Mouse (Mus musculus) midbrain, embryonic 12.5 days (tissue): ENCODE measurements around the gene Rcbtb1. TPM values are rescaled to one million over a fixed set of nuclear protein-coding genes. Genes with fewer than 3 reads are reported as not detected.
"Not testable (repeated sequence)": the region's sequence is repeated elsewhere in the genome, so short reads cannot be mapped to it uniquely, and the experiment has no call there.

Source experiments
- ATAC-seq: fragments of 200-750 bp; cut with Nextera tagmentation; 2 replicates; pipeline ENCODE4 v1.8.0; 2017; ENCODE audit warnings: low read depth, moderate TSS enrichment, moderate library complexity; ENCODE audit not compliant: low FRiP score
- H3K27ac ChIP-seq: fragments of 300-500 bp; sonication (generic); replicated peaks from 2 replicates; pipeline ENCODE4 v1.5.1; 2016; ENCODE audit warnings: mild to moderate bottlenecking
- H3K27me3 ChIP-seq: fragments of 300-500 bp; sonication (generic); 2 replicates; pipeline ENCODE4 v1.6.1; 2016; ENCODE audit warnings: mild to moderate bottlenecking
- H3K36me3 ChIP-seq: fragments of 300-500 bp; sonication (generic); 2 replicates; pipeline ENCODE4 v1.6.1; 2016
- H3K4me1 ChIP-seq: fragments of 300-500 bp; sonication (generic); 2 replicates; pipeline ENCODE4 v1.6.1; 2016
- H3K4me2 ChIP-seq: fragments of 300-500 bp; sonication (generic); replicated peaks from 2 replicates; pipeline ENCODE4 v1.6.1; 2016; ENCODE audit warnings: mild to moderate bottlenecking, moderate library complexity
- H3K4me3 ChIP-seq: fragments of 300-500 bp; sonication (generic); 2 replicates; pipeline ENCODE4 v1.5.1; 2016; ENCODE audit warnings: mild to moderate bottlenecking
- H3K9ac ChIP-seq: fragments of 300-500 bp; sonication (generic); replicated peaks from 2 replicates; pipeline ENCODE4 v1.6.1; 2016; ENCODE audit warnings: mild to moderate bottlenecking, moderate library complexity
- H3K9me3 ChIP-seq: fragments of 300-500 bp; sonication (generic); 2 replicates; pipeline ENCODE4 v1.6.1; 2016; ENCODE audit warnings: mild to moderate bottlenecking
- WGBS: fragments of 180-500 bp; shearing (Covaris S2); methylation state at CpG from one replicate; pipeline ENCODE4 v1.1.7; 2016; 5-methylcytosine and 5-hydroxymethylcytosine counted together
- polyA plus RNA-seq: library from polyadenylated mRNA; unstranded; fragments of >200 nt; fragmentation: Nextera tagmentation; extraction: Ambion mirVana; gene quantifications from 2 replicates; pipeline ENCODE4 v1.2.1, GENCODE M21; 2016

Gene Rcbtb1
- polyA plus RNA-seq, 1 experiment from 2014 or later, result 122 TPM

- no peak for ATAC-seq
- H3K36me3 ChIP-seq, result peaks cover 38% of the 10 kb centered on the region
Observed at GRCm38 (mm10) chr14:59209816-59210215, 8.8 kb downstream of the Rcbtb1 start.

GRCm38 (mm10) chr14:59219241-59219640, 18.2 kb downstream of the Rcbtb1 start:
- Histone ChIP-seq H3K27ac (no peak overlapping the region), H3K9me3 (no peaks in the 10 kb centered on the region), H3K36me3 (peaks cover 86% of the 10 kb centered on the region), H3K4me1 (no peaks in the 10 kb centered on the region), H3K27me3 (no peaks in the 10 kb centered on the region), H3K4me2 (no peak overlapping the region), H3K4me3 (no peak overlapping the region), H3K9ac (no peak overlapping the region)
- WGBS, result 86% methylated on average over 3 of the region's 3 CpGs
- ATAC-seq, result no peak

More at GRCm38 (mm10) chr14:59209816-59210215, 8.8 kb downstream of the Rcbtb1 start:
- 96% methylated on average over 2 of the region's 2 CpGs for WGBS
- no peak overlapping the region for H3K27ac ChIP-seq
- peaks cover 25% of the 10 kb centered on the region for H3K4me1 ChIP-seq
- no peak overlapping the region for H3K4me3 ChIP-seq
- H3K9me3 ChIP-seq, result no peaks in the 10 kb centered on the region
- no peak overlapping the region for H3K9ac ChIP-seq
- no peak overlapping the region for H3K4me2 ChIP-seq
- H3K27me3 ChIP-seq, result no peaks in the 10 kb centered on the region

GRCm38 (mm10) chr14:59226240-59226639, 25.2 kb downstream of the Rcbtb1 start:
- Histone ChIP-seq H3K27me3 (no peaks in the 10 kb centered on the region), H3K27ac (no peak overlapping the region), H3K4me3 (no peak overlapping the region), H3K4me2 (no peak overlapping the region), H3K36me3 (peaks cover 96% of the 10 kb centered on the region), H3K4me1 (no peaks in the 10 kb centered on the region), H3K9me3 (no peaks in the 10 kb centered on the region), H3K9ac (no peak overlapping the region)
- no peak for ATAC-seq
- WGBS, result 95% methylated on average over 11 of the region's 11 CpGs

GRCm38 (mm10) chr14:59229822-59230221, 28.8 kb downstream of the Rcbtb1 start:
- Histone ChIP-seq H3K4me3 (no peak overlapping the region), H3K9ac (no peak overlapping the region), H3K4me2 (no peak overlapping the region), H3K4me1 (no peaks in the 10 kb centered on the region), H3K27me3 (no peaks in the 10 kb centered on the region), H3K27ac (no peak overlapping the region), H3K9me3 (no peaks in the 10 kb centered on the region), H3K36me3 (peaks cover 96% of the 10 kb centered on the region)
- WGBS, result 97% methylated on average over 3 of the region's 3 CpGs
- no peak for ATAC-seq

GRCm38 (mm10) chr14:59230331-59230966, 29.4 kb downstream of the Rcbtb1 start:
- no peaks in the 10 kb centered on the region for H3K27me3 ChIP-seq
- no peaks in the 10 kb centered on the region for H3K9me3 ChIP-seq
- peaks cover 97% of the 10 kb centered on the region for H3K36me3 ChIP-seq
- no peak overlapping the region for H3K27ac ChIP-seq
- H3K4me2 ChIP-seq, result no peak overlapping the region
- no peak overlapping the region for H3K9ac ChIP-seq
- ATAC-seq, result no peak
- no peak overlapping the region for H3K4me3 ChIP-seq
- 94% methylated on average over 21 of the region's 21 CpGs for WGBS
- H3K4me1 ChIP-seq, result no peaks in the 10 kb centered on the region

- no peak overlapping the region for H3K27ac ChIP-seq
- peaks cover 96% of the 10 kb centered on the region for H3K36me3 ChIP-seq
- H3K9ac ChIP-seq, result no peak overlapping the region
- H3K4me2 ChIP-seq, result no peak overlapping the region
- 75% methylated on average over 5 of the region's 5 CpGs for WGBS
- no peak overlapping the region for H3K4me3 ChIP-seq
- no peaks in the 10 kb centered on the region for H3K4me1 ChIP-seq
- H3K9me3 ChIP-seq, result no peaks in the 10 kb centered on the region
- H3K27me3 ChIP-seq, result no peaks in the 10 kb centered on the region
- no peak for ATAC-seq
Observed at GRCm38 (mm10) chr14:59232003-59232402, 31.0 kb downstream of the Rcbtb1 start.

- Histone ChIP-seq H3K36me3 (peaks cover 96% of the 10 kb centered on the region), H3K27me3 (no peaks in the 10 kb centered on the region), H3K4me3 (no peak overlapping the region), H3K27ac (no peak overlapping the region), H3K9me3 (0 out of 2 replicates have a peak, but pooled peaks cover 2% of the 10 kb centered on the region), H3K9ac (no peak overlapping the region), H3K4me1 (no peaks in the 10 kb centered on the region), H3K4me2 (no peak overlapping the region)
- 94% methylated on average over 9 of the region's 9 CpGs for WGBS
- ATAC-seq, result no peak
Observed at GRCm38 (mm10) chr14:59233635-59234034, 32.6 kb downstream of the Rcbtb1 start.

- H3K9me3 ChIP-seq, H3K36me3 ChIP-seq, H3K27ac ChIP-seq, H3K4me2 ChIP-seq, ATAC-seq, H3K4me1 ChIP-seq, H3K9ac ChIP-seq, H3K27me3 ChIP-seq, H3K4me3 ChIP-seq: not testable (repeated sequence)
- WGBS, result 68% methylated on average over 5 of the region's 5 CpGs
Observed at GRCm38 (mm10) chr14:59250350-59250749, 49.3 kb downstream of the Rcbtb1 start.

GRCm38 (mm10) chr14:59255861-59256260, 54.9 kb downstream of the Rcbtb1 start:
- not testable (repeated sequence) for H3K9me3 ChIP-seq, ATAC-seq, H3K4me2 ChIP-seq, H3K4me1 ChIP-seq, H3K4me3 ChIP-seq, H3K27me3 ChIP-seq, H3K27ac ChIP-seq, H3K9ac ChIP-seq, H3K36me3 ChIP-seq
- WGBS, result 100% methylated on average over 1 of the region's 1 CpGs

- ATAC-seq, result no peak
- no peaks in the 10 kb centered on the region for H3K4me1 ChIP-seq
- H3K9ac ChIP-seq, result no peak within 1 kb of the TSS
- H3K4me2 ChIP-seq, result no peak within 1 kb of the TSS
- H3K36me3 ChIP-seq, result no peaks in the 10 kb centered on the region
- 80% methylated on average over 3 of the region's 3 CpGs for WGBS
- no peaks in the 10 kb centered on the region for H3K27me3 ChIP-seq
- no peak within 1 kb of the TSS for H3K27ac ChIP-seq
- H3K4me3 ChIP-seq, result no peak within 1 kb of the TSS
- no peaks in the 10 kb centered on the region for H3K9me3 ChIP-seq
Observed at GRCm38 (mm10) chr14:59260056-59260455, 59.0 kb downstream of the Rcbtb1 start, which contains the start of gene Gm6904. TSS of gene Gm6904 (minus strand) at chr14:59260216.

GRCm38 (mm10) chr14:59274961-59275360, 74.0 kb downstream of the Rcbtb1 start:
- WGBS, result 92% methylated on average over 4 of the region's 4 CpGs
- H3K4me1 ChIP-seq, H3K27ac ChIP-seq, ATAC-seq, H3K27me3 ChIP-seq, H3K9me3 ChIP-seq, H3K36me3 ChIP-seq, H3K9ac ChIP-seq, H3K4me2 ChIP-seq, H3K4me3 ChIP-seq: not testable (repeated sequence)
